Mouse (Mus musculus): Measurements from ENCODE around the gene Pcgf2.
"Not testable (repeated sequence)": the region's sequence is repeated elsewhere in the genome, so short reads cannot be mapped to it uniquely, and the experiment has no call there.

Pcgf2 gene

GRCm38 (mm10) chr11:97717369-97718280 lies 17.3 kb upstream of the Pcgf2 start:
- no peak for DNase-seq (ENCODE audit: low read depth, low spot score)

- no peak for DNase-seq (ENCODE audit: low read depth, low spot score)
Measured at GRCm38 (mm10) chr11:97716021-97716420, 15.7 kb upstream of the Pcgf2 start.

GRCm38 (mm10) chr11:97714784-97715760 lies 14.8 kb upstream of the Pcgf2 start:
- DNase-seq (ENCODE audit: low read depth, low spot score): no peak

GRCm38 (mm10) chr11:97714356-97714755 lies 14.1 kb upstream of the Pcgf2 start:
- DNase-seq (ENCODE audit: low read depth, low spot score): no peak

GRCm38 (mm10) chr11:97713896-97714295 lies 13.6 kb upstream of the Pcgf2 start:
- peak; percentile 56 for DNase-seq (ENCODE audit: low read depth, low spot score)

- no peak for DNase-seq (ENCODE audit: low read depth, low spot score)
Measured at GRCm38 (mm10) chr11:97712286-97712685, 12.0 kb upstream of the Pcgf2 start.

- no peak for DNase-seq (ENCODE audit: low read depth, low spot score)
Measured at GRCm38 (mm10) chr11:97711200-97711900, 11.1 kb upstream of the Pcgf2 start.

- not testable (repeated sequence) for DNase-seq (ENCODE audit: low read depth, low spot score)
Measured at GRCm38 (mm10) chr11:97710067-97710466, 9.8 kb upstream of the Pcgf2 start.

- peak; percentile 100 for DNase-seq (ENCODE audit: low read depth, low spot score)
Measured at GRCm38 (mm10) chr11:97703039-97703826, 2.9 kb upstream of the Pcgf2 start, which contains the start of gene Psmb3. TSS of gene Psmb3 (plus strand) at chr11:97703399.

GRCm38 (mm10) chr11:97702393-97702745 lies 2.1 kb upstream of the Pcgf2 start:
- DNase-seq (ENCODE audit: low read depth, low spot score): peak; percentile 95

GRCm38 (mm10) chr11:97701581-97702392 lies 1.5 kb upstream of the Pcgf2 start:
- DNase-seq (ENCODE audit: low read depth, low spot score): no peak

- no peak for DNase-seq (ENCODE audit: low read depth, low spot score)
Measured at GRCm38 (mm10) chr11:97700746-97701580, 666 bp upstream of the Pcgf2 start.

GRCm38 (mm10) chr11:97699626-97700002 lies 683 bp downstream of the Pcgf2 start:
- peak; percentile 97 for DNase-seq (ENCODE audit: low read depth, low spot score)

GRCm38 (mm10) chr11:97698741-97699611 lies 1.3 kb downstream of the Pcgf2 start:
- peak; percentile 73 for DNase-seq (ENCODE audit: low read depth, low spot score)

- DNase-seq (ENCODE audit: low read depth, low spot score): no peak
Measured at GRCm38 (mm10) chr11:97697891-97698529, 2.3 kb downstream of the Pcgf2 start.

GRCm38 (mm10) chr11:97697199-97697890 lies 3.0 kb downstream of the Pcgf2 start:
- no peak for DNase-seq (ENCODE audit: low read depth, low spot score)

GRCm38 (mm10) chr11:97696669-97697068 lies 3.6 kb downstream of the Pcgf2 start:
- no peak for DNase-seq (ENCODE audit: low read depth, low spot score)
